Mouse (Mus musculus): ENCODE results near the gene Arl5a.
A peak's percentile ranks its signal among the peaks of the same experiment; 100 is the strongest.

Arl5a gene

DNA sequence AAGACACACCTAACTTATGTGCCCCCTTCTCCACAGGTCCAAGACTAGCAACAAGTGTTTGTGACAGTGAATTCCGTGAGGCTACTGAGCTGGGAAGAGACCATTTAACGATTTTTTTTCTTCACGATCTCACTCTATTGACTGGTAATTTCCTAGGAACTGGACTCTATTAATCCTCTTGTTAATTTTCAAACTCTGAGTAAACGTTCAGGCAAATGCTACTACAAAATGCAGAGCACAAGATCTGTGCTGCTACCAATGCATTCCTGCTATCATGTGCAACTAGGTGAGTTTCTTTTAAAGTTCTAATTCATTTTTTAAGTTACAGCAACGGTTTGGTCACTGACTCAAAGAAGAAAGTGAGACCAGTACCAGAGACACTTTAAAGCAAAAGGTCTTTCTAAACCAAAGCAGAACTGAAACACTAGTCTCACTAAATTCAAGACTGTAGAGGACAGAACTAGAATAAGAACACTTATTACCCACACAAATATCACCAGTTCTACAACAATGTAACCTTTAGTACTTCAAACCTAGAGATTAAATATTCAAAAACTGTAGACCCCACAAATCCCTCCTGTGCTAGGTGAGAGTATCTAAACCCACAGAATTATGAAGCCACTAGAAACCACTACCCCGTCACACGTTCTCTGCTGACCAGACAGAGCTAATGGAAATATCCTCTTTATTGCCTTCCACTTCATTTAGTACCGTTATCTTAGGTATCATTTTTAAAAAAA is 1.7 kb downstream of the Arl5a start:
- no peak for DNase-seq (ENCODE audit: extremely low read depth, low read depth)

DNA sequence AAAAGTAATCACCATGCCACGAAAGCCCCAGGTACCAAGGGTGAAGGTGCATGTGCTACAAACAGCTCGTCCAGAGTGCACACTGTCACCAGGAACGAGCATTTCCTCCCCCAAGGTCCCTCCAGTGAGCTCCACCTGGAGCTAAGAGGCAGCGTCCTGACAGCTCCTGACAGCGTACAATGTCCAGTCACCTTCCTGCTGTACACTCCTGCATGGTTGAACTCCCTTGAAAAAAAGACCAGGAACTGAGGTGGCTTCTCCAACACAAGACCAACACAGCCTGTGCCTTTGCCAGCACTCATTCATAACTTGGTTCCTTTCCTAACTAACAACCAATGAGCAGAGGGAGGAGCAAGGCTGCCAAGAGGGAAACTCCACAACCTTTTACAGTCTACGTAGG is 3.5 kb downstream of the Arl5a start:
- no peak for DNase-seq (ENCODE audit: extremely low read depth, low read depth)

DNA sequence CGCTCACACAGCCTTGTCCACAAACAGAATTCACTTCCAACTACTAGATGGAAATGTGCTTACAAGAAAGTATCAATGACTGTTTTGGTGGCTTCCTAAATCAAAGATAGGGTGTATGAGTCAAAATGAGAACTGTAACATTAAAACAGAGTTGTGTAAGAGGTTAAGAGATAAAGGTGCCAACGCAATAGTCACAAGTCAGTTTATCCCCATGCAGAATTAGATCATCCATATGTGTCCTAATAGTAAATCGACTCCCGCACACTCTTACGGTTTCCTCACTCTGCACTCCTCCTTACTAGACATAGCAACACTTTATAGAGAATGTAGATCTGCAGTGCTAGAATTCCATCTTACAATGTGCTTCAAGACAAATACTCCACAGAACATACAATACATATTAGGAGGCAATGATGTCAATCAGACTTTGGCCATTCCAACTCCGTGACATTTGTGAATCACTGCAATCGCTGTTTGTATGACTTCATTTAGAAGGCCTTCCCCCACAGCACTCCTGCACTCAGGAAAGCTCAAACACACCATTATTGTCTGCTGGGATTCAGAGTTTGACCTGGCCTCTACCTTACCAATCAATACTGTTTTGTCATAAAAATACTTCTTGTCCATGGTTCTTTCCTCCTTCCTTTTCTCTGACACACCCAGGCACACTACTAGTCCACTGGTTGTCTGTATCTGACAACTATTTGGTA is 4.5 kb downstream of the Arl5a start:
- DNase-seq (ENCODE audit: extremely low read depth, low read depth): no peak

DNA sequence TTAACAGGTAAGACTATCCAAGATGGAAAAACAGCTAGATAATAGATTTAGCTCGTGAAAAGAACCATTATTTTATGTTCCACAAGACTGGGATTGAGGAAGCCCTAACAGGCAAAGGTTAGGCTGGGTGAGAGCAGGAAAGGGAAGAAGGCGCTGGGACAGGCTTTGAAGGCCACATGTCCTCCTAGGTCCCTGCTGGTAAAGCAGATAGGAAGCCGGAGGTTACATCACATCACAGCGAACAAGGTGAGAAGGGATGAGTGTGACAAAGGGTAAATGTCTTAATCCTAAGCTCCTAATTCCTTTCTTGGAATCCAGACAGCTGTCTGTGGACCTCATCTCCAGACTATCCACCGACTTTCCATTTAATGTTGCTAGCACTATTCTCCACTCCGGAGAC is 5.4 kb downstream of the Arl5a start:
- no peak for DNase-seq (ENCODE audit: extremely low read depth, low read depth)

DNA sequence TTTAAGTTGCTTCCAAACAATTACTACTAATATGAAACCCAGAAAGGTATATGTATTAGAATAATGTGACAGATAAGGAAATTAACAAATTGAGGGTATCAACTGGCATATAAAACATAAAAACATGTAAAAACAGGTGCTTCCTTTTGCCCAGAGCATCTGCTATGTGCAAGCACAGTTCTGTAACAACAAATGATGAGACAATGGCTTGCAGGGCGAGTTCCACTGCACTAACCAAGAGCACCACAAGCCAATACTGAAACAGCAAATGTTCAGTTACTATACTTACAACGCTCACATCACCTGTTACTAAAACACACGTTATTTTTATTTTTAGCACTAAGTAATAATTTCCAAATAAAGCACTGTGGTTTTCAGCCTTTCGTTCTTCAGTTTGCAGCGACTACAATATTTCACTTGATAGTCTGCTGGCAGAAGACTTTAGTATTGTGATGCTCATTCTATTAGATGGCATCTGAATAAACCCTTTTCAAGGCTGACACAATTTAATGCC is 12.1 kb downstream of the Arl5a start:
- no peak for DNase-seq (ENCODE audit: extremely low read depth, low read depth)

DNA sequence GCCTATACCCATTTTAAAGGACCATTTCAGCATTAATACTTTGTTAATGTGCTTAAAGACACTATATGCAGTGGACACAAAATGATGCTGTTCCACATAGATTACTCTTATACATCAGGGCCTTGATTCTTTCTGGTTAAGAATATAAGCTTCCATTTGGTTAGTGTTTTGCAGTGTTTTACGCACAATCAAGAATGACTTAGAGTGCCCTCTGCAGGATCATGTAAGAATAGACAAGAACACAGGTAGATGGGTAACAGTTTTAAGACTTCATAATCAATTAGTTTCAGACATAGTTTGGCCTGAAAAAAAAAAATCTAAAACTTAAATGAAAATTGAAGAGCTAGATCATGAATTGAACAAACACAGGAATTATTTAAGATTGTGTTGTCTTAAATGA is 18.2 kb downstream of the Arl5a start:
- no peak for DNase-seq (ENCODE audit: extremely low read depth, low read depth)

DNA sequence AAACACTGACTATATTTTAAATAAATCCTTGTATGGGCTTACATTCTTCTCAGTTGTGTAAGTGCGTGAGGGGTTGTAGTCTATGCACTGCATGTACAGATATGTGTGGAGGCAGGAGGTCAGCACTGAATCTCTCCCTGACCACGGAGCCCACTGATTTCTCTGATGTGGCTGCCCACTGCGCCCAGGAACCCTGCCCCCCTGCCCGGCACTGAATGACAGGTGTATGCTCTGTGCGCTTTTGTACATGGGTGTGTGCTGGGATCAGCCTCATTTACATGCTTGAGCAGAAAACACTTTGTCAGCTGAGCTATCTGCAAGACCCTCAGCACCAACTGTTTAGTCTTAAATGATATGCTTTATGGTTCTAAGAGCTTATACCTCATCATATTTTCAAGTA is 19.5 kb downstream of the Arl5a start:
- no peak for DNase-seq (ENCODE audit: extremely low read depth, low read depth)

DNA sequence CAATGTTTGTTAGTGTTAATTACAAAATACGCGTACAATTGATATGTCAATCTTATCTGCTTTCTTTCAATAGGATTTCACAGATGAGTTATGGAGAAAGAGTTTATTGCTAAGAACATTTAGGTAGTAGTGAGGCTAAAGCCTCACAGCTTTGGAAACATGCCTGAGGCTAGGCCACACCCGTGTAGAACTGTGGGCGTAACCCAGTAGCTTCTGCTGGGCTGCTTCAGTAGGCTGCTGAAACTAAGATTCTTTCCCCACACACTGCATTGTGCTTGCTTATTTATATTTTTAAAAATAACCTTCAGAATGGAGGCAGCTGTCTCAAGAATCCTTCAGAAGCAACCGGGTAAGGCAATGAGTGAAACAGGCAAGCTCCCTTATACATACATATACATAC is 30.2 kb downstream of the Arl5a start:
- DNase-seq (ENCODE audit: extremely low read depth, low read depth): no peak

DNA sequence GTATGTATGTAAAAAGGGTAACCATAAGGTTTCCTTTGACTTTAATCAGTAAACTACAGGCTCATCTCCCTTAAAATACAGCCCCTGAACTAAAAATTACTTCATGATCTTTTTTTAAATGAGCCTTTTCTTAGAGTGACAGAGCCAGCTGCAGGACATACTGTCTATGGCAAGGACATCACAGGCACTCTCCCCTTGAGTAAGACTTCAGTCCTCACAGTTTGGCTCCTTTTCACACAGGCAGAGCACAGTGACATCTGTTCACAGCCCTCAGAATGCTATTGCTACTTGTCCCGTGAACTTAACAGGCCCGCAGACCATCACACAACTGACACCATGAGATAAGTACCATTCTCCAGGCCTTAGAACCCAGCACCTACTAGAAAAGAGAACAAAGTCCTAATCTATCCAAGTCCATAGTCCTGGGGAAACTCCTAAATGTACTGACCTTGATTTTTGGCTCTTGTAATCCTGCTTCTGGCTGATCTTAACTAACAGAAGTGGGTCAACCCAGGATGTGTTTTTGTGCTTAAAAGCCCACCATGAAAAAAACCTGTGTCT is 34.2 kb downstream of the Arl5a start:
- peak; percentile 42 for DNase-seq (ENCODE audit: extremely low read depth, low read depth)

DNA sequence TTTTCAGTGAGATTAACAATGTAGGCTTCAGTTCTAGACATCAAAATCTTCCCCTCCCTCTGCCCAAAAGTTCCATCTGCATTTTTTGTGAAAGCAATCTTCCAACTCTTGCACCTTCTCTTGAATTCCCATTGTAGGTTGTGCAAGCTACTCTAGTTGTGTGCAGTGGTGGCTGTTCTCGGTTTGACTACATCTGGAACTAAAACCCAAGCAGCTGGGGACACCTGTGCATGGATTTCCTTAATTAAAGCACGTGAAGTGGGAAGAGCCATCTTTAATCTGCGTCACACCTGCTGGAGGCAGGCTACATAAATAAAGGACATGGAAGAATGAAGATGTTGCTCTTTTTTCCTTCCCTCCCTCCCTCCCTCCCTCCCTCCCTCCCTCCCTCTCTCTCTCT is 34.7 kb downstream of the Arl5a start:
- no peak for DNase-seq (ENCODE audit: extremely low read depth, low read depth)

DNA sequence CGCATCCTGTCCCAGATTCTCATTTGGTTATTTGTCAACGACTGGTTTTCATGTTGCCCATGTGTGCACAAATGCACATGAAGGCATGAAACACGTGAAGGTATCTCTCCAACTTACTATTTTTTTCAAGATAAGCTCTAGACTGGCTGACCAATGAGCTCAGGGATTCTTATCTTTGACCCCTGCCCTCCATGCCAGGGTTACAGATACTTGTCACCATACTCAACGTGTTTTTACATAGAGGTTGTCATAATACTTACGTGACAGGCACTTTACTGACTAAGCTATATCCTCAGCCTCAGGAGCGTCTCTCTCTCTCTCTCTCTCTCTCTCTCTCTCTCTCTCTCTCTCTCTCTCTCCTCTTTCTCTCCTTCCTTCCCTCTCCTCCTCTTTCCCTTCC is 38.2 kb downstream of the Arl5a start:
- no peak for DNase-seq (ENCODE audit: extremely low read depth, low read depth)

DNA sequence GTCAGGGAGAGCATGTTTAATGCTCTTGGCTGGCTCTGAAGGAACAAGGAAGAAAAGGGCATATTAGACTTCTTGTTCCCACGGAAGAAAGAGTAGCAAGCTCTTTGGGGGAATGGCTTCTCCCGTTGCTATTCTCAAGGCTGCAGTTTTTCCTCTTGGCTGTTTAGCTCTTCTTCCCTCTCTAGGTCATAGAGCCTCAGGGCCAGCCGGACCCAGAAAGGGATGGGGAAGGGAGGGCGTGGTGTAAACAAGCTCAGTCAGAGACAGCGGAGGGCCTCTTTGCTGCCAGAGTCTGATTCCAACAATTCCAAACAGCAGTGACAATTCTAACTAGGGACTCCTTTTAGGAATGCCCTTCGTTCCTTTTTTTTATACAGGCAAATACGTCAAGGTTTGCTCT is 38.7 kb downstream of the Arl5a start:
- DNase-seq (ENCODE audit: extremely low read depth, low read depth): no peak

DNA sequence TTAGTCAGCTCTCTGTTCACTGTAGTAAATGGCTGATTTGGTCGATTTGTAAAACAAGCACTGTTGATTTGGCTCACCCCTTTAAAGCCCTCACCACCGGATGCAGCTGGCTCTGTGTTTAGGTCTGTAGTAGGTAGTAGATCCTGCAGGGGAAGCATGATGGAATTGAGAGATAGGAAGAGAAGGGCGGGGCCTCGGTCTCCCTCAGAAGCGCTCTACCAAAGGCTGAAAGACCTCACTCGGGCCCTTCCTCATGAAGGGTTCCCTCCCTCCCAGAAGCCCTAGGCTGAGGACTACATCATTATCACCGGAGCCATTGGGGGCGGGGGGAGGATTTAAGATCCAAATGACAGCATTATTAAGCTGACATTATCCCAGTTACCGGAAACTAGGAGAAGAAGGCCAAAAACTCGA is 45.8 kb downstream of the Arl5a start:
- peak; percentile 89 for DNase-seq (ENCODE audit: extremely low read depth, low read depth)

DNA sequence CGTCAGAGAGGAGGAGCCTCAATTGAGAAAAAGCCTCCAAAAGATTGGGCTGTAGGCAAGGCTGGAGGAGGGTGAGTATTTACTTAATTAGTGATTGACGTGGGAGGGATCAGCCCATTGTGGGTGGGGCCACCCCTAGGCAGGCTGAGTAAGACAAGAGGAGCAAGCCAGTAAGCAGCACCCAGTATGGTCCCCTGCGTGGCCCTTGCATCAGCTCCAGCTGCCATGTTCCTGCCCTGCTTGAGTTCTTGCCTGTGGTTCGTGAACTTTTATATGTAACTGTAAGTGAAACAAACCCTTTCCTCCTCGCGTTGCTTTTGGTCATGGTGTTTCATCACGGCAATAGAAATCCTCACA is 46.3 kb downstream of the Arl5a start, which contains the start of gene Neb:
Gene Neb (minus strand): TSS at position 27 of the 357 bp plus-strand sequence.
- DNase-seq (ENCODE audit: extremely low read depth, low read depth): peak; percentile 85

DNA sequence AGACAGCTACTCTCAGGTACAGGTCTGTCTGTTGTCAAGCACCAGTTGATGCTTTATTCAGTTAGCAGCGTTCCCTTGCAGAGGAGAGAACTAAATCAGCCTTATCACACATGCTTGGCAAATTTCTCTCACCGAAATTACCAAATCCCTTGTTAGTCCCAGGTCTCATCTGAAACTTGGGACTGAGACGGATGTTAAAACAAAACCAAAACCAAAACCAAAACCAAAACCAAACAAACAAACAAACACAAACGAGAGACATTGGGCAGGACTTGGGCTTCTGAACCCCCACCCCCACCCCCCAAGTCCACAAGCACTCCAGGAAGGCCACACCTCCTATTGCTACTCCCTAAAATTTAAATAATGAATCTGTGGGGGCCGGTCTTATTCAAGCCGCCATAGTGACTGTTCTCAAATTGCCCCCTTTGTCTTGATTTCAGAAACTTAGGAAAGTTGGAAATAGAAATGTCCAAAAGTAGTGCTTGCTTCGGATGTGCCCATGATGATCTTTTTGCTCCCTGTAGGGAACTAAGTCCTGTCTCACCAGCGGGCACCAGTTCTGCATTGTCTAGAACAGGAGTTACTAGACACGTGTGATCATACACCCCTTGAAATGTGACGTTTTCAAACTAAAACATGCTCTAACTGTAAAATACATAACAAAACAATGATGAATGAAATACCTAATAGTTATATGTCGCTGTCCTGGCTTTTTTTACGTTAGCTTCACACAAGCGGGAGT is 46.8 kb downstream of the Arl5a start:
- DNase-seq (ENCODE audit: extremely low read depth, low read depth): no peak

DNA sequence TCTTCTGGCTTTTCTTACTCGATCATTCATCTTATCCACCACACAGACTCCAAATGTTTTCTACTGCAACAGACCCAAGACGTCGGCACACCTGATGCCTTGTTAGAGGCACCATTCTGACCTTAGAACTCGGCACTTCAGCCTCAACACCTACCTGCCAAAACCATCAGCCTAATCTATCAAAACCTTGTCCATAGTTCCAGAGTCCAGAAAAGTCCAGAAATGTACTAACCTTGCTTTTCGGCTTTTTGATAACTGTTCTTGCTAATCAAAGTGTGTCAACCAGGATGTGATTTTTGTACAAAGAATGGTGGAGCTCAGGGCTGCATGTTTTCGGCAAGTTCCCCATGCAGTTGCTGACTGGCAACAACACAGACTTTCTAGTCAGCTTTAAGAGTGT is 50.0 kb downstream of the Arl5a start:
- DNase-seq (ENCODE audit: extremely low read depth, low read depth): no peak

DNA sequence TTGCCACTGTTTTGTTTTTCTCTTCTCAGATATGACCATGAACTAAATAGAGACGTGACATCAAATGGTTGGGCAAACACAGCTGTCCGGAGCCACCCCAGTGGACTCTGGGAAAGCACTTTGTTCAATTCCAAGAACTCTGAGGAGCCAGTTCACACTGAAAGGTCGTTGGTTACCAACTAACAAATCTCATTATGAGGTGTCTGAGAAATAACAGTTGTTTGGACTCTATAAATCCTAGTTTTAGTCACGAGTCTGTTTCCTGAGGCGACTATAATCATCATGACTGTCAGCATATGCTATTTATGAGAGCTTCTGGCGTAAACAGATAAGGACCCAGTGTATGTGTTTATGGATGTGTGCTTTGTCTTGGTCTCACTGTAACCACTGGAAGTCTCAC is 52.2 kb downstream of the Arl5a start:
- DNase-seq (ENCODE audit: extremely low read depth, low read depth): no peak

DNA sequence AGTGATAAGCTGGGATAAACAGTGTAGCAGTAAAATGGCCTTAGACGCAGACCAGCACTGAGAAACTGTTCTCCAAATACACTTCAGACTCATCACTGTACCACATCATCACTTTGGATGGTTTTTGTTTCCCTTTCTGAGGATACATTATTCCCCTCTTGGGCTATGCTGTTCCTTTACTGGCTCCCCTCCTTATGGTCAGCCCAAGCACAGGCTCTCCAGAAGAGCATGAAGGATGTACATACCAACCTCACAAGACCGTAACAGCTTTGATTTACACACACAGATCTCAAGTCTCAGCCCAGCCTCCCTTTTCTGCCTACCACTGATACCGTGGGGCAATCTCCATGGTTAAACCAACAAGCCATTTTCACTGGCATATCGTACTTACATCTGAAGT is 52.6 kb downstream of the Arl5a start:
- no peak for DNase-seq (ENCODE audit: extremely low read depth, low read depth)

DNA sequence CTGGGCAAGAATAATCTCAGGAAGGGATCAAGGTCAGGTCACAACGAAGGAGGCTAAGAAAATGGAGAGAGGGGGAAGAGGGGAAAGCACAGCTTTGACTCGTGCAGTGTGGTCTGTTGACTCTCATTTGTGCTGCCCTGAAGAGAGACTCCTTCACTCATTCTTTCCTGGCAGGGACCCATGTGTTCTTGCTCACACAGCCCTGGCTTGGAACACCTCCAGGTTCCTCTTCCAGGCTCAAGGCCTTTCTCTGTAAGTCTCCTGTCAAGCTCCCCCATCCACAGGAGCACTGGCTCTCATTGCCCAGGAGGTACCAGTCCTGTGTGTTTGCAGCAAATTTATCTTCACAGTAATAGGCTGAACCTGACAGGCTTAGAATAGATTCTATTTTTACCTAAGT is 53.6 kb downstream of the Arl5a start:
- no peak for DNase-seq (ENCODE audit: extremely low read depth, low read depth)

DNA sequence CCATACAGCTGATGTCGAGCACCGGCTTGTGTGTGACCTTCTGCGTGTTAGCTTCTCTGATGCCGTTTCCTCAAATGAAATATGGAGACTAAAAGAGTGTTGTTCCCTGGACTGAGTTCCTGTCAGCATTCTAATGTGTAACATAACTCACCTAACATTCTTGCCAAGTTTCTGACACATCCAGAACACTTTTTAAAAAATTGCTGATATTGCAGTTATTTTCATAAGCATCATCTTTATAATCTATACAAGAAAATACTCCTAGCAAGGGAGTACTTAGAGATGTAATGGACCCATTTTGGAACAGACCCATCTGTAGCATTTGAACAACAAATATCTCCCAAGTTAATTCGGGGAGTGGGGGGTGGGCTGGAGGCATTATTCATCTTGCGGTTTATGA is 55.1 kb downstream of the Arl5a start:
- no peak for DNase-seq (ENCODE audit: extremely low read depth, low read depth)

DNA sequence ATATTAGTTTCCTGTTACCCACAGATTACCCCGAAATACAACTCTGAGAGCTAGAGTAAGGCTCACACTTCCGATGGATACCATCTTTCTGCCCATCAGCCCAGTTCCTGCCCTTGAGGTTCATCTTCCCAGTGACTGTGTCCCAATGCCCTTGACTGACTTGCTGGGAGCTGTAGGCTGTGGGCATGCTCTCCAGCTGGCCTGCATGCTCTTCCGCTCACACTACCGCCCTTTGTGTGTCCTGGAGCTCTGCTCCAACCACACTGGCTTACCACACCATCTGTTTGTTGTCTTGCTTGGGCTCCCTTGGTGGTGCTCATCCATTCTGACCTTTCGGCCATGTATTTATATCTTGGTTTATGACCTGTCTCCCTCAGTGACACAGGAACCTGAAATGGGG is 57.0 kb downstream of the Arl5a start:
- DNase-seq (ENCODE audit: extremely low read depth, low read depth): no peak

DNA sequence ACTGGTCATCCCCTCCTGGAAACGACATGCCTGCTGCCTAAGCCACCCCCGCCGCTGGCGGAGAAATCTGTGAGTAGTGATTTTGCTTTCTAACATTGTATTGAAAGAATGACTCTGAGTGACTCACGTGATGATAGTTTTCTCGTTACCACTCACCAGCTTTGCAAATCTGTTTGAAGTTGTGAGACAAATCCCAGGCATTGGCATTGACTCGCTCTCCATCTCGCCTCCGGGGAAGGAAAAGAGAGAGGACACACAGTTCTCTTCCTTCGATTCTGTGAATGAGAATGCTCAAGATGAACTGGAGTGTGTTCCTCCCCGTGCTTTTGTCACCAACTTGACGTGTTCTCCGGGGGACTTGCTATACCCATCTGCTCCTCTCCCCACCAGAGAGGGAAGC is 57.5 kb downstream of the Arl5a start:
- DNase-seq (ENCODE audit: extremely low read depth, low read depth): no peak
